Mouse (Mus musculus) cerebellum, adult 11 months (tissue): Measurements from ENCODE around the gene Olfr365.

Source experiments
- DNase-seq: peaks from one replicate; pipeline ENCODE4 v3.0.0; 2022

Gene Olfr365

DNA sequence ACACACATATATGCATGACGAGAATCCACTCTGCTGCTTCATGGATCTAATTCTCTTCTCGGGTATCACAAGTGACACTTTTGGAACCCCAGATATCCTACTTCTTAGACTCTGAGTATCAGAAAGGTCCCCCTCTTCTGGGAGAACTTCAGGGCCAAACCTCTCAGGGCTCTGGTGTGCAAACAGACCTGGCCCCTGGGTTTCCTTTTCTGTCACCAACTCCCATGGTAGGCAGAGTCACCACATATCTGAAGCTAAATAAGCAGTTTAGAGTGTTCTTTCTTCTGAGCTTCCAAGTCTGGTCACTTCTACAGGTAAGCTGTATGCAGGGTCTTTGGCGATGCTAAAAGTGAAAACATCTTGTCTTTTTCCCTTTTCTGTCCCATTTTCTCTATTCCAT, at the start of gene Olfr365:
Gene Olfr365 (plus strand): TSS at position 301 of the 400 bp plus-strand sequence.
- no peak for DNase-seq

DNA sequence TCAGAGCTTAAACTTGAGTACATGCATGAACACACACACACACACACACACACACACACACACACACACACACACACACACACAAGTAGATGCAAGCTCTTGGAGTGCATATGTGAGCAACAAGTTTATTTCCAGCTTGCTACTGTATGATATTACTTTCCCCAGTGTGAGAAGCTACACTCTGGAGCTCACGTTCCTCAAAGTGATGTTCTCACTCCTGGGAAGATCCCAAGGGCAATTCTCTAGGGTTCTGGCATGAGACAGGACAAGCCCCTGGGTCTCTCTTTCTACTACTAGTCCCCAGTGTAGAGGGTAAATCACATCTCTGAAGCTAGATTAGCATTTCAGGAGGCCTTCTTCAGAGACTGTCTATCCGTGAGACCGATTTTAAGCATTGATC, 49.0 kb upstream of the Olfr365 start, which contains the start of gene Olfr364-ps1:
Gene Olfr364-ps1 (plus strand): TSS at position 301 of the 400 bp plus-strand sequence.
- DNase-seq = no peak

DNA sequence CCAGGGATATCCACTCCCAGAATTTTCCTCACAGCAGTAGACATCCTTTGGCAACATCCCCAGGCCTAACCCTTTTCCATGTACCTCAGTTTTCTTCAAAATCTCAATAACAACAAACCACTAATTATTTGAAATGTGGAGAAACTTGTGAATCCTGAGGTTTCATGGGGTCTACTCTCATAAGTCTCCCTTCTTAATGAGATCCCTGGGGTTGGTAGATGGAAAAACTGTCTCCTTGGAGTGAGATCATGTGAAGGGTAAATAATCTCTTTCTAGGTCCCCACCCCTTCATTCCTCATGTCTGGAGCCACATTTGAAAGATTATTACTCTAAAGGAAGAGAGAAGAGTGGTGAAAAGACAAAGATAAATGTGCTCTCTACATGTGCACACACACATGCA, 23.3 kb downstream of the Olfr365 start, which contains the start of gene Olfr366:
Gene Olfr366 (plus strand): TSS at position 301 of the 400 bp plus-strand sequence.
- no peak for DNase-seq
